Mouse (Mus musculus): ENCODE results near the gene Hbq1a.
A peak's percentile ranks its signal among the peaks of the same experiment; 100 is the strongest.
"Not testable (repeated sequence)": the region's sequence is repeated elsewhere in the genome, so short reads cannot be mapped to it uniquely, and the experiment has no call there.

Gene Hbq1a

GRCm38 (mm10) chr11:32299865-32300264, at the start of gene Hbq1a:
TSS of gene Hbq1a (plus strand) at chr11:32300069.
- DNase-seq = peak; percentile 70

- DNase-seq = peak; percentile 11
Observed at GRCm38 (mm10) chr11:32250880-32251763, 48.7 kb upstream of the Hbq1a start.

GRCm38 (mm10) chr11:32253121-32253520, 46.7 kb upstream of the Hbq1a start:
- no peak for DNase-seq

- DNase-seq = no peak
Observed at GRCm38 (mm10) chr11:32256146-32256545, 43.7 kb upstream of the Hbq1a start.

- DNase-seq = no peak
Observed at GRCm38 (mm10) chr11:32256566-32256965, 43.3 kb upstream of the Hbq1a start.

- DNase-seq = no peak
Observed at GRCm38 (mm10) chr11:32262674-32263415, 37.0 kb upstream of the Hbq1a start.

GRCm38 (mm10) chr11:32265117-32265738, 34.6 kb upstream of the Hbq1a start:
- no peak for DNase-seq

- no peak for DNase-seq
Observed at GRCm38 (mm10) chr11:32266194-32266593, 33.7 kb upstream of the Hbq1a start.

- no peak for DNase-seq
Observed at GRCm38 (mm10) chr11:32266776-32267175, 33.1 kb upstream of the Hbq1a start.

- DNase-seq = peak; percentile 96
Observed at GRCm38 (mm10) chr11:32267188-32267884, 32.5 kb upstream of the Hbq1a start, which contains the start of gene Nprl3. TSS of gene Nprl3 (minus strand) at chr11:32267707.

- peak; percentile 60 for DNase-seq
Observed at GRCm38 (mm10) chr11:32267964-32268363, 31.9 kb upstream of the Hbq1a start.

- DNase-seq = no peak
Observed at GRCm38 (mm10) chr11:32268952-32269351, 30.9 kb upstream of the Hbq1a start.

- DNase-seq = no peak
Observed at GRCm38 (mm10) chr11:32271178-32271577, 28.7 kb upstream of the Hbq1a start.

GRCm38 (mm10) chr11:32276347-32276746, 23.5 kb upstream of the Hbq1a start, which contains the start of gene Hba-x:
TSS of gene Hba-x (plus strand) at chr11:32276400.
- DNase-seq = no peak

GRCm38 (mm10) chr11:32277736-32278457, 22.0 kb upstream of the Hbq1a start:
- no peak for DNase-seq

- no peak for DNase-seq
Observed at GRCm38 (mm10) chr11:32278458-32278957, 21.4 kb upstream of the Hbq1a start.

- DNase-seq = no peak
Observed at GRCm38 (mm10) chr11:32280646-32281045, 19.2 kb upstream of the Hbq1a start.

- no peak for DNase-seq
Observed at GRCm38 (mm10) chr11:32281416-32282144, 18.3 kb upstream of the Hbq1a start.

- DNase-seq = not testable (repeated sequence)
Observed at GRCm38 (mm10) chr11:32283091-32283777, 16.6 kb upstream of the Hbq1a start, which contains the start of gene Hba-a1. TSS of gene Hba-a1 (plus strand) at chr11:32283511.

- DNase-seq = not testable (repeated sequence)
Observed at GRCm38 (mm10) chr11:32284582-32284981, 15.3 kb upstream of the Hbq1a start.
